Mouse (Mus musculus) kidney, embryonic 16.5 days (tissue): ENCODE measurements around the gene Usp6nl. TPM values are rescaled to one million over a fixed set of nuclear protein-coding genes. Genes with fewer than 3 reads are reported as not detected.
A peak's percentile ranks its signal among the peaks of the same experiment; 100 is the strongest.

ENCODE experiments used
- ATAC-seq: fragments of 200-750 bp; cut with Nextera tagmentation; 2 replicates; pipeline ENCODE4 v1.8.0; 2017; ENCODE audit warnings: moderate TSS enrichment; ENCODE audit not compliant: low FRiP score, low TSS enrichment
- H3K27ac ChIP-seq: fragments of 300-500 bp; sonication (generic); 2 replicates; pipeline ENCODE4 v1.5.1; 2014; ENCODE audit warnings: low read length
- H3K27me3 ChIP-seq: fragments of 300-500 bp; sonication (generic); 2 replicates; pipeline ENCODE4 v1.6.1; 2014; ENCODE audit warnings: low read length, control low read depth, mixed read lengths; ENCODE audit not compliant: insufficient read depth
- H3K36me3 ChIP-seq: fragments of 300-500 bp; sonication (generic); 2 replicates; pipeline ENCODE4 v1.6.1; 2014; ENCODE audit warnings: low read length, control low read depth, mixed read lengths; ENCODE audit not compliant: insufficient read depth
- H3K4me1 ChIP-seq: fragments of 300-500 bp; sonication (generic); 2 replicates; pipeline ENCODE4 v1.6.1; 2014; ENCODE audit warnings: low read length, control low read depth, mixed read lengths; ENCODE audit not compliant: insufficient read depth
- H3K4me2 ChIP-seq: fragments of 300-500 bp; sonication (generic); replicated peaks from 2 replicates; pipeline ENCODE4 v1.6.1; 2014; ENCODE audit warnings: low read depth, low read length
- H3K4me3 ChIP-seq: fragments of 300-500 bp; sonication (generic); 2 replicates; pipeline ENCODE4 v1.5.1; 2014; ENCODE audit warnings: mild to moderate bottlenecking, low read length
- H3K9ac ChIP-seq: fragments of 300-500 bp; sonication (generic); replicated peaks from 2 replicates; pipeline ENCODE4 v1.6.1; 2014; ENCODE audit warnings: low read length
- H3K9me3 ChIP-seq: fragments of 300-500 bp; sonication (generic); 2 replicates; pipeline ENCODE4 v1.6.1; 2016; ENCODE audit warnings: low read length, control low read depth
- whole genome bisulfite sequencing: fragments of 180-500 bp; shearing (Covaris S2); extraction: QIAGEN DNeasy Blood & Tissue Kit; methylation state at CpG from one replicate; pipeline ENCODE4 v1.1.7; 2014; 5-methylcytosine and 5-hydroxymethylcytosine counted together
- polyA plus RNA-seq: library from polyadenylated mRNA; unstranded; fragments of >200 nt; fragmentation: Nextera tagmentation; extraction: Ambion mirVana; gene quantifications from 2 replicates; pipeline ENCODE4 v1.2.1, GENCODE M21; 2015

The Usp6nl gene
- polyA plus RNA-seq, 1 experiment from 2014 or later = 8.8 TPM

DNA sequence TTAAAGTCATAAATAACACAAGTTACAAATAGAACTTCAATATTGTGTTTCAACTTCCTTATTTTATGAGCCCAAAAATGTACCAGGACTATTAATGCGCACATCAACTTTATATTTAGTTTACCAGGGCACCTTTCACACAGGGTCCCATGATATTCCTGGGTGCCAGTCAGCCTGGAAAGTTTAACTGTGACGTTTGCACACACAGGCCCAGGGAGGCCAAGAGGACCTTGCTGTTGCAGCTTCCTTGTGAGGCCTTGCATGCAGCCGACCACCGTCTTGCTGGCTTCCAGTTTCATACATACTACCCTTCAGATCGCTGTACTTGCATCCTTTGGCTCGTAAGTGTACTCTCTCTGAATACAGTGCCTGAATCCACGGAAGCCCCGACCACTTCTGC, 8.3 kb downstream of the Usp6nl start:
- no peak overlapping the region for H3K4me2 ChIP-seq
- ATAC-seq = no peak
- no peak overlapping the region for H3K27ac ChIP-seq
- peaks cover 49% of the 10 kb centered on the region for H3K4me1 ChIP-seq
- no peaks in the 10 kb centered on the region for H3K9me3 ChIP-seq
- H3K36me3 ChIP-seq = no peaks in the 10 kb centered on the region
- no peak overlapping the region for H3K9ac ChIP-seq
- no peak overlapping the region for H3K4me3 ChIP-seq
- H3K27me3 ChIP-seq = no peaks in the 10 kb centered on the region
- 70% methylated on average over 8 of the region's 8 CpGs for WGBS

DNA sequence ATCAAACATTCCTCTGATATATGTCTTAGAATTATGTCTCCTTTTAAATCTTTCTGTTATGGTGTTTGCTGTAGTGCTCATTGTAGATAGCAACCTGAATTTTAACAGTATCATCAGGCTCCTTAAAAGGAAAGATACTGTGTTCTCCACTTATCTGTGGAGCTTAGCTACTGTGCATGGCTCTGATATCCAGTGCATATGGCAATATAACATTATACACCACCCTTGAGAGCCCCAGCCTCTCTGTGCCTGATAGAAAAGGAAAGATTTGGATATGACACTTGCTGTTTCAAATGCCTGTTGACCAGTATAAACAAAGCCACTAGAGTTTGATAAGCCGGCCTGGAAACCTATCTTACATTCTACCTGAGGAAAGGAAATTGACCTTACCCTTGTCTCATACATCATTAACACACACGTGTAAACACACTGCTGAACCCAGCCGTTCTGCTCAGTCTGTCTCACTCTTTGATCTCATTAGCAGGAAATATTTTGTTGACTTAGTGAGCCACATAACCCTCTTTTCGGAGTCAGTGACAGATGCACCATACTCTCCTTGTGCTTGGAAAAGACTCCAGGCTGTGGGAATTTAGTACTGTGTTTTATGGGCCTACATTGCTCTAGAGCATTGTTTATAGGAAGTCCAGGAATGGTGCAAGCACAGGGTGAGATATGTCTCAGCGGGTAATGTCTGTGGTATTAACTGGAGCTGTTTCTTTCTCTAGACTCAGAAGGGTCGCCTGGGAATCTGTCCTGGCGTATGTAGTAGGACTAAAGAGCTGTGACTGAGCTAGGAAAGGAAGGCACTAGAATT, 9.1 kb downstream of the Usp6nl start:
- peak overlapping the region; percentile 2; the same call in 1 of the 2 replicates for H3K9ac ChIP-seq
- peaks cover 51% of the 10 kb centered on the region for H3K4me1 ChIP-seq
- H3K36me3 ChIP-seq = no peaks in the 10 kb centered on the region
- ATAC-seq = peak; percentile 76
- H3K9me3 ChIP-seq = no peaks in the 10 kb centered on the region
- H3K27me3 ChIP-seq = no peaks in the 10 kb centered on the region
- peak overlapping the region; percentile 39; the same call in 1 of the 2 replicates for H3K27ac ChIP-seq
- 18% methylated on average over 7 of the region's 7 CpGs for WGBS
- no peak overlapping the region for H3K4me2 ChIP-seq
- H3K4me3 ChIP-seq = no peak overlapping the region

DNA sequence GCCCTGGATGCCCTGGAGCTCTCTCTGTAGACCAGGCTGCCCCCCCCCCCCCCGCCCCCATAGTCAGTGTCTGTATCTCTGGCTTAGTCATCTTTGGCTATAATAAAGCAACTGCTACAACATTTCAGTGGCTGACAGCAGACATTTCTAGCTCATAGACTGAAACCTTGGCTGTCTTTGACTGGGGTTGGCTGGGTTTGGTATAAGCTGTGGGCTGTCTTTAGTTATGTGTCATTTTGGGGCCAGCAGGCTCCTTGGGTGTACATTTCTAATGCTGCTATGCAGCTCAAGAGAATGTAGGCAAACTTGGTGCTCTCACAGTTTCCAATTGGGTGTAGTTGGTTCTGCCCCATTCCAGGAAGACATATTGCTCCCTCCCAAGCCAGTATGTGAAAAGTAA, 11.1 kb downstream of the Usp6nl start:
- Histone ChIP-seq H3K27me3 (no peaks in the 10 kb centered on the region), H3K4me1 (peaks cover 51% of the 10 kb centered on the region), H3K9me3 (no peaks in the 10 kb centered on the region), H3K27ac (no peak overlapping the region), H3K4me2 (no peak overlapping the region), H3K9ac (no peak overlapping the region), H3K4me3 (no peak overlapping the region), H3K36me3 (no peaks in the 10 kb centered on the region)
- no peak for ATAC-seq
- WGBS = 82% methylated on average over 1 of the region's 1 CpGs

DNA sequence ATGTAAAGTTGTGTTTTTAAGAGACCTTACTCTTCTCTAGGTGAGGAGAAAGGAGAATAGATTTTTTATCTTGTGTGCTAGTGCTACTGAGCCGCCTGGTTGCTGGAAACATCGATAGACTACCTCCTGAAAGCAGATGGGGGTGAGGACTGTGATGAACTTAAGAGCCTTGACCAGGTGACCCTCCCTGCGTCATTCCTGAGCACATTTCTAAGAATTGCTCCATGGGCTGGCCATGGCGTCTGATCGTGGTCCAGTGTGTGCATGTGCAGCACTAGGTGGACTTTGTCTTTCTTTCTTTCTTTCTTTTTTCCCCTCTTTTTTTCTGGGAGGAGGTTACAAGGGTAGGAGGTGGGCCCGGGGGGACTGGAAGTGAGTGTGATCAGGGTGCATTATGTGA, 11.5 kb downstream of the Usp6nl start:
- Histone ChIP-seq H3K4me1 (peaks cover 51% of the 10 kb centered on the region), H3K4me2 (no peak overlapping the region), H3K27me3 (no peaks in the 10 kb centered on the region), H3K36me3 (no peaks in the 10 kb centered on the region), H3K27ac (no peak overlapping the region), H3K9me3 (no peaks in the 10 kb centered on the region), H3K4me3 (no peak overlapping the region), H3K9ac (no peak overlapping the region)
- WGBS = 81% methylated on average over 6 of the region's 6 CpGs
- ATAC-seq = no peak

DNA sequence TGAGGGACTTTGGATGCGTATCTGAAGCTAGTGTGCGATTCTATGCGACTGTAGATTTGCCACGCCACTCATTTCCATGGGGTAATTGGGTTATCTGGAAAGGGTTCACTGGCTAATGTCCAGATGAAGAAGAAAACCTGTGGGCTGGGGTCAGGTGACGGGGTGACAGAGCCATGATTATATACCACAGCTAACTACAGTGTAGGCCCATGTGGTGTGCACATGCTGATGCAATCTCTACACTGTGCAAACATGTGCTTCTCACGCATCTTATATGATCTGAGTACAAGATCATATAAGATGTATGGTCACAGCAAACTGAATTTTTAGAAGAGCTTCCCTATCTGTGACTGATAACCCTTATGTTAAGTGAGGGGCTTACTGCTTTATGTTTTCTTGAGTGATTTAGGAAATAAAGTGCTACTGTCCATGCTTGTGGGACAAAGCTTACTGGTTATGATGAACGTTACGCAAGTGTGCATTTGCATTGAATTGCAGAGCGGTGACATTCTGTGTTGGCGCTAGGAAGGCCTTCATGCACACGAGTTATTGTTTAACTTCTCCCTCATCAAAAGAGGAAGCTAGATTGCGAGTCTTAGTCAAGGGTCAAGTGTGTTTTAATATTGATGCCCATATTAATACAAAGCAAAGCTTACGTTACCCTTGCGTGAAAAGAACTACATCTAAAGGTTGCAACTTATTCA, 12.7 kb downstream of the Usp6nl start:
- peaks cover 49% of the 10 kb centered on the region for H3K4me1 ChIP-seq
- no peak overlapping the region for H3K4me2 ChIP-seq
- H3K4me3 ChIP-seq = no peak overlapping the region
- H3K9me3 ChIP-seq = no peaks in the 10 kb centered on the region
- H3K36me3 ChIP-seq = no peaks in the 10 kb centered on the region
- 71% methylated on average over 14 of the region's 14 CpGs for WGBS
- no peak for ATAC-seq
- H3K27me3 ChIP-seq = no peaks in the 10 kb centered on the region
- no peak overlapping the region for H3K27ac ChIP-seq
- H3K9ac ChIP-seq = no peak overlapping the region

DNA sequence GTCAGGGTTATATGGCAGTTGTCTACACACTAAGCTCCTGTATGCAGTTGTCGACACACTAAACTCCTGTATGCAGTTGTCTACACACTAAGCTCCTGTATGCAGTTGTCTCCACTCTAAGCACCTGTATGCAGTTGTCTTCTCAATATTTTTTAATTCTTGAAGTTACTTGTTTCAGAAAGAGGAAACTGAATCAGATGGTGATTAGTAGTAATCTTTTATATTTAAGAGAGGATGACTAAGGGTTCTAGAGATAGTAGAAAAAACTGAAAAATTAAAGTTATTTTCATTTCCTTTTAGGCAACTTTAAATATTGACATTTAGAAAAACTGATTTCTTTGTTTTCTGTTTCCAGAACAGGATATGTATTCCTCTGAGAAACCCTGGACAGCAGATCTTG, 13.5 kb downstream of the Usp6nl start:
- no peaks in the 10 kb centered on the region for H3K9me3 ChIP-seq
- no peak overlapping the region for H3K4me2 ChIP-seq
- ATAC-seq = no peak
- H3K4me3 ChIP-seq = no peak overlapping the region
- no peaks in the 10 kb centered on the region for H3K27me3 ChIP-seq
- no peak overlapping the region for H3K27ac ChIP-seq
- 97% methylated on average over 1 of the region's 1 CpGs for WGBS
- no peak overlapping the region for H3K9ac ChIP-seq
- no peaks in the 10 kb centered on the region for H3K36me3 ChIP-seq
- H3K4me1 ChIP-seq = peaks cover 42% of the 10 kb centered on the region

DNA sequence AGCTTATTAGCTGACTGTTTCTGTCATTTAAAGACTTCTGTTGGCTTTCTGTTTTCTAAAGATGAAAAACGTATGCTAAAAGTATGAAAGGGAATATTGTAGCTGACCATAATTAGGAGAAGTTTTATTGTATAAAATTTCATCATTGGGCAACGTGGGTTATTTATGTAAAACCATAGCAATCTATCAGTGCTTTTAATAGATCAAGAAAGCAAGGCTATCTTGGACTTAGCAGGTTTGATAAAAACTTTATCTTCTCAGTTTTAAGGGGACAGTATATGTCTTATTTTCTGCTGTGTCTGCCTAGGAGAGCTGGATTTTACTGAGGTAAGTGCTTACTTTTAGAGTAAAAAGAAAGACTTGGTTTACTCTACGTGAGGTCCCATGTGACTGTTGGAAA, 14.2 kb downstream of the Usp6nl start:
- WGBS = 90% methylated on average over 3 of the region's 3 CpGs
- Histone ChIP-seq H3K9ac (no peak overlapping the region), H3K36me3 (no peaks in the 10 kb centered on the region), H3K4me2 (no peak overlapping the region), H3K4me3 (no peak overlapping the region), H3K27me3 (no peaks in the 10 kb centered on the region), H3K9me3 (no peaks in the 10 kb centered on the region), H3K27ac (no peak overlapping the region), H3K4me1 (peaks cover 35% of the 10 kb centered on the region)
- no peak for ATAC-seq

DNA sequence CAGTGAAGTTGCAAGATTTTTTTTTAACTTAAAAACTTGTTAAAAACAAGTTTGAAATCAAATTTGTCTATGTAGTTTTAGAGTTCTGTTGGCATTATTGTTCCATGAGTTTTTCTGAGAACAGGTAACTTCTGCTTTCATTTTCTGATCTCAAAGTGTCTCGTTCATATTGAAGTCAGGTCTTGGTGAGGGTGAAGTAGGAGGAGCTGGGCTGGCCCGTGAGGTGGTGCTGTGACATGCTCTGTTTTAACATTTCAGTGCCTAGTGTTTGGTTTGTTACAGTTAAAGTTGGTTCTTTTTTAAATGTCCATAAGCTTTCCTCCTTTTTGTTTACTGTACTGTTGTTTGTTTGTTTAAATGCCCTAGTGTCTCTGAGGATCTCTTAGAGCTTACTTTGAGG, 15.0 kb downstream of the Usp6nl start:
- Histone ChIP-seq H3K27me3 (no peaks in the 10 kb centered on the region), H3K27ac (no peak overlapping the region), H3K4me1 (peaks cover 28% of the 10 kb centered on the region), H3K36me3 (no peaks in the 10 kb centered on the region), H3K4me3 (no peak overlapping the region), H3K4me2 (no peak overlapping the region), H3K9ac (no peak overlapping the region), H3K9me3 (no peaks in the 10 kb centered on the region)
- ATAC-seq = no peak
- 86% methylated on average over 2 of the region's 2 CpGs for WGBS

DNA sequence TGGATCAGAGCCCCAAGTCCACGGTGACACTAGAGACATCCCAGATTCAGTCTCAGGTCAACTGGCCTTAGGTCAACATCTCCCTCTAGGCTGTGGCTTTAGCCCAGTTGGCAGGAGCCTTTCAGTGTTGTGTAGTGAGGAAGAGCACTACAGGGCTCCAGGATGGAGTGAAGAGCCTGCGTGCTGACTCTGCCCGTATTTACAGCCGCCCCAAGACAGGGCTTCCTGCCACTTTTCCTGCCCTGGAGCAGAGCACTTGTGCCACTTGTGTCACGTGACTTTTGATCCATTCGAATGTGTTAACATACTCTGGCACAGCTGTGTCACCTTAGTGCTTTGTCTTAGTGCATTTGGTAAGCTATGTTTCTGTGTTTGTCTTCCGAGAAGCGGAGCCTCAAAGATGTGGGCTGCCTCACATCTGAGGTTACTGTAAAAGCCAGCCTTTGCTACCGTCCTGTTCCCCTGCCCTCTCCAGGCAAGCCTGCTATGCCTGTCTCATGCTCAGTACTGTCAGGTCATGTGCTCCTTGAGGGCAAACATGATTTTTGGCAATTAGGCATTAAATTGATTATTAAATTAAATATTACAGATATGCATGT, 15.7 kb downstream of the Usp6nl start:
- Histone ChIP-seq H3K27me3 (no peaks in the 10 kb centered on the region), H3K4me1 (peaks cover 24% of the 10 kb centered on the region), H3K4me2 (no peak overlapping the region), H3K9me3 (no peaks in the 10 kb centered on the region), H3K9ac (no peak overlapping the region), H3K27ac (no peak overlapping the region), H3K36me3 (no peaks in the 10 kb centered on the region), H3K4me3 (no peak overlapping the region)
- no peak for ATAC-seq
- 85% methylated on average over 9 of the region's 9 CpGs for WGBS

DNA sequence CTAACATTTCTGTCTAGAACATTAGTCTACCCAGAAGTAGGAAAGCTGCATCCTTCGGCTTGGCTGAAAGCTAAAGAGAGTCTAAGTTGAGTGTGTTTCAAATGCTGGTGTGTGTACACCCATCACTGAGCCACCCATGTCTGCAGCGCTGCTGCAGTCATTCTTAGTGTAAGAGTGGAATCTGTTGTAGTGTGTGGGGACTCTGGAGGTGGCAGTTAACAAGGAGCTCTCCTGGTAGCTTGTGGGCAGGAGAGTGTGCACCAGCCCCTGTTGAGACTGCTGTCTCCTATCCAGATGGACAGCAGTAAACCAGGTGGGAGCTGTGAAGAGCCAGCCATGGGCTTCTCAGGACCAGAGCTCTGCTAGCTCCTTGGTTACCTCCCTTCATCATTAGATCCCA, 18.0 kb downstream of the Usp6nl start:
- no peak for ATAC-seq
- WGBS = 92% methylated on average over 2 of the region's 2 CpGs
- no peak overlapping the region for H3K4me3 ChIP-seq
- peaks cover 3% of the 10 kb centered on the region for H3K4me1 ChIP-seq
- H3K36me3 ChIP-seq = no peaks in the 10 kb centered on the region
- no peak overlapping the region for H3K4me2 ChIP-seq
- H3K9me3 ChIP-seq = no peaks in the 10 kb centered on the region
- no peak overlapping the region for H3K9ac ChIP-seq
- H3K27ac ChIP-seq = no peak overlapping the region
- H3K27me3 ChIP-seq = no peaks in the 10 kb centered on the region
